8 mouse cellular contexts compared by ENCODE assay signal in the genomic region with DNA sequence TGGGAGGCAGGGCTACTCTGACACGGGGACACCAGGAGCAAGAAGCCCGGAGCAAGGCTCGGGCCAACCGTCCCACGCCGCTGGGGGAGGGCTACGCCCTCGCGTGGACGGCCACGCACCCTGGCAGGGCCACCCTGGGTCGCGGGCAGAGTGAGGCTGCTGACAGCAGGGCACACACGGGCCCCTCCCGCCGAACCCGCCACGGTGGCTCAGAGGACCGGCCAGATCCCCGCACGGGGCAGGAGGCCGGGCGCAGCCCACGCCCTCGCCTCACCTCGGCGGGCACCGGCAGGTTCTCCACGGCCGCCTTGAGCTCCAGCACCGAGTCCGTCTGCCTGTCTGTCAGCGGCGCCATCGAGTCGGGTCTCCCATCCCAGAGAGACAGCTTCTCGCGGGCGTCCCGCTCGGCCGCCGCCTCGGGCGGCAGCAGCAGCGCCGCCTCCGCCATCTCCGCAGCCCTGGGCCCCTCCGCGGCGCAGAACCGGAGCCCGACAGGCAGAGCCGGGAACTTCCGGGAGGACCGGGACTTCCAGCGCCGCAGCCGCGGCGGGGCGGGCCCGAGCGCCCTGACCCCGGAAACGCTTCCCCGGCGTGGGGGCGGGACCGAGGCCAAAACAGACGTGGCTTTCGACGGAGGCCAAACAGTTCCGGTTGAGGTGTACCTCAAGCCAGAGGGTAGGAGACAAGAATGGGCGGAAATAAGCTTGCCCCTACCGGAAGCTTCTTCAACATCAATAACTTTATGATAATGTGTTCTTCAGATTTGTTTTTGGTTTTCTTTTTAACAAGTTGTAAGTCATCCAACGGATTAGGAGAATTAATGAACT. TPM values are rescaled to one million over a fixed set of nuclear protein-coding genes. Genes with fewer than 3 reads are reported as not detected.
DNase-seq lines count a peak whose midpoint lies in the region; ATAC-seq and TF ChIP-seq lines count a peak whose summit lies in the region.

A gene (minus strand): TSS at position 527 of the 827 bp plus-strand sequence.

- peak within 1 kb of the TSS; percentile 100 for H3K4me3 ChIP-seq in heart, embryonic 12.5 days
- H3K4me3 ChIP-seq in kidney, postnatal 0 days (replicated peaks; ENCODE audit: low read depth, low read length): peak within 1 kb of the TSS; percentile 96
- H3K4me3 ChIP-seq in liver, embryonic 11.5 days (ENCODE audit: low read depth, low read length): peak within 1 kb of the TSS; percentile 94
- H3K4me3 ChIP-seq in stomach, embryonic 14.5 days (ENCODE audit: low read depth, low read length): peak within 1 kb of the TSS; percentile 98

- 0 out of 2 replicates have a peak, but pooled peaks cover 3% of the 10 kb centered on the region for H3K27me3 ChIP-seq in heart, embryonic 12.5 days (replicated peaks)
- H3K27me3 ChIP-seq in kidney, postnatal 0 days (ENCODE audit: insufficient read depth, low read length): no peaks in the 10 kb centered on the region
- no peaks in the 10 kb centered on the region for H3K27me3 ChIP-seq in liver, embryonic 11.5 days (replicated peaks; ENCODE audit: control insufficient read depth, insufficient read depth, low read length)
- H3K27me3 ChIP-seq in stomach, embryonic 14.5 days (ENCODE audit: control insufficient read depth, insufficient read depth, low read length): no peaks in the 10 kb centered on the region

- TF ChIP-seq CTCF in kidney, postnatal 0 days (IDR thresholded peaks at IDR 0.05; ENCODE audit: low read depth): peak; percentile 47

- H3K9me3 ChIP-seq in heart, embryonic 12.5 days (replicated peaks): no peaks in the 10 kb centered on the region
- no peaks in the 10 kb centered on the region for H3K9me3 ChIP-seq in kidney, postnatal 0 days (replicated peaks; ENCODE audit: low read length)
- no peaks in the 10 kb centered on the region for H3K9me3 ChIP-seq in liver, embryonic 11.5 days (ENCODE audit: control insufficient read depth, low read length)
- no peaks in the 10 kb centered on the region for H3K9me3 ChIP-seq in stomach, embryonic 14.5 days (ENCODE audit: control insufficient read depth, low read depth, low read length)

- peak within 1 kb of the TSS; percentile 94 for H3K27ac ChIP-seq in heart, embryonic 12.5 days (ENCODE audit: poor library complexity, severe bottlenecking)
- H3K27ac ChIP-seq in kidney, postnatal 0 days: peak within 1 kb of the TSS; percentile 94
- H3K27ac ChIP-seq in liver, embryonic 11.5 days (ENCODE audit: low read depth, low read length): peak within 1 kb of the TSS; percentile 89
- H3K27ac ChIP-seq in stomach, embryonic 14.5 days (ENCODE audit: low read length): peak within 1 kb of the TSS; percentile 89

- no peaks in the 10 kb centered on the region for H3K36me3 ChIP-seq in heart, embryonic 12.5 days
- no peaks in the 10 kb centered on the region for H3K36me3 ChIP-seq in kidney, postnatal 0 days (ENCODE audit: insufficient read depth, low read length)
- H3K36me3 ChIP-seq in liver, embryonic 11.5 days (ENCODE audit: control insufficient read depth, insufficient read depth, low read length): no peaks in the 10 kb centered on the region
- no peaks in the 10 kb centered on the region for H3K36me3 ChIP-seq in stomach, embryonic 14.5 days (ENCODE audit: control insufficient read depth, insufficient read depth, low read length)

- under 1% methylated on average over 77 of the region's 78 CpGs for WGBS in heart, embryonic 12.5 days
- WGBS in kidney, postnatal 0 days: under 1% methylated on average over 77 of the region's 78 CpGs
- whole genome bisulfite sequencing in liver, embryonic 11.5 days: under 1% methylated on average over 78 of the region's 78 CpGs
- 0% methylated on average over 75 of the region's 78 CpGs for WGBS in stomach, embryonic 14.5 days

- ATAC-seq in erythroid progenitor cell, adult 5-6 weeks (replicated peaks; ENCODE audit: low FRiP score, poor library complexity, severe bottlenecking): peak; percentile 91
- peak; percentile 97 for ATAC-seq in heart, embryonic 12.5 days (ENCODE audit: insufficient number of reproducible peaks, low FRiP score)
- peak; percentile 95 for ATAC-seq in kidney, postnatal 0 days (replicated peaks; ENCODE audit: low FRiP score, low read depth)
- peak; percentile 96 for ATAC-seq in liver, embryonic 11.5 days (replicated peaks; ENCODE audit: low FRiP score)
- ATAC-seq in stomach, embryonic 14.5 days (ENCODE audit: insufficient number of reproducible peaks, insufficient read depth, low FRiP score, low read depth): peak; percentile 97

- H3K4me2 ChIP-seq in heart, embryonic 12.5 days: peak within 1 kb of the TSS; percentile 93
- H3K4me2 ChIP-seq in kidney, postnatal 0 days (ENCODE audit: low read length): peak within 1 kb of the TSS; percentile 90
- H3K4me2 ChIP-seq in liver, embryonic 11.5 days: peak within 1 kb of the TSS; percentile 87
- H3K4me2 ChIP-seq in stomach, embryonic 14.5 days (replicated peaks; ENCODE audit: low read depth, low read length): peak within 1 kb of the TSS; percentile 72

- DNase-seq in CD4-positive helper T cell, adult 2 months (ENCODE audit: low read depth, low spot score): peak; percentile 95
- DNase-seq in brain, embryonic 18.5 days (ENCODE audit: low read depth, low spot score): peak; percentile 92
- peak; percentile 98 for DNase-seq in kidney, postnatal 0 days (ENCODE audit: low spot score)
- DNase-seq in liver, embryonic 11.5 days (ENCODE audit: low spot score): peak; percentile 92
- DNase-seq in naive thymus-derived CD4-positive, alpha-beta T cell, adult 2 months (ENCODE audit: low read depth): peak; percentile 94

- H3K9ac ChIP-seq in heart, embryonic 12.5 days: peak within 1 kb of the TSS; percentile 94
- peak within 1 kb of the TSS; percentile 84 for H3K9ac ChIP-seq in kidney, postnatal 0 days (ENCODE audit: low read depth, low read length)
- peak within 1 kb of the TSS; percentile 95 for H3K9ac ChIP-seq in liver, embryonic 11.5 days (ENCODE audit: low read depth, low read length)
- peak within 1 kb of the TSS; percentile 85 for H3K9ac ChIP-seq in stomach, embryonic 14.5 days (replicated peaks; ENCODE audit: low read depth, low read length)

- H3K4me1 ChIP-seq in heart, embryonic 12.5 days (replicated peaks): peaks cover 19% of the 10 kb centered on the region
- peaks cover 18% of the 10 kb centered on the region for H3K4me1 ChIP-seq in kidney, postnatal 0 days (replicated peaks; ENCODE audit: insufficient read depth, low read length)
- H3K4me1 ChIP-seq in liver, embryonic 11.5 days (replicated peaks; ENCODE audit: control insufficient read depth, insufficient read depth, low read length): peaks cover 35% of the 10 kb centered on the region
- peaks cover 15% of the 10 kb centered on the region; the same call in 1 of the 2 replicates for H3K4me1 ChIP-seq in stomach, embryonic 14.5 days (ENCODE audit: control insufficient read depth, insufficient read depth, low read length)

RNA-seq across cellular contexts. Expression of the gene that starts here (rescaled TPM):
- total RNA-seq in erythroid progenitor cell, adult 5-6 weeks (2015; ENCODE audit: low replicate concordance): 10.8 and 18.9 TPM in 2 replicates
- total RNA-seq in erythroid progenitor cell, adult 5-6 weeks (2017; ENCODE audit: low replicate concordance): 9.5 and 16.9 TPM in 2 replicates
- 18.0 TPM in 2 replicates for polyA plus RNA-seq in heart, embryonic 12.5 days (2016; fragmentation: Nextera tagmentation; extraction: Ambion mirVana)
- 16.3 and 16.6 TPM in 2 replicates for polyA plus RNA-seq in kidney, postnatal 0 days (2015; fragmentation: Nextera tagmentation; extraction: Ambion mirVana)
- 18.1 and 19.3 TPM in 2 replicates for polyA plus RNA-seq in liver, embryonic 11.5 days (2014; fragmentation: Nextera tagmentation; extraction: Ambion mirVana)
- 25.3 and 27.1 TPM in 2 replicates for polyA plus RNA-seq in stomach, embryonic 14.5 days (2014; fragmentation: Nextera tagmentation; extraction: Ambion mirVana)

Comparison
In these comparisons a context has a peak if more than half of its experiments do, and no peak if none do; other contexts are left out.
1. Peak in every context shown above with its lines: DNase-seq, ATAC-seq, H3K4me3 ChIP-seq and H3K27ac ChIP-seq.